Mouse (Mus musculus) ES-Bruce4 (cell line): ENCODE measurements around the gene Slc39a11. TPM values are rescaled to one million over a fixed set of nuclear protein-coding genes. Genes with fewer than 3 reads are reported as not detected.

Experiments
- H3K27ac ChIP-seq: 2 replicates; pipeline ENCODE4 v1.5.1; 2012; ENCODE audit warnings: low read length, inconsistent platforms; ENCODE audit not compliant: insufficient read depth
- H3K27me3 ChIP-seq: 2 replicates; pipeline ENCODE4 v1.6.1; 2012; ENCODE audit warnings: mild to moderate bottlenecking, low read length, inconsistent platforms; ENCODE audit not compliant: control insufficient read depth, poor library complexity, insufficient read depth, severe bottlenecking
- H3K36me3 ChIP-seq: 2 replicates; pipeline ENCODE4 v1.6.1; 2012; ENCODE audit warnings: inconsistent platforms, mild to moderate bottlenecking, low read length, moderate library complexity; ENCODE audit not compliant: control insufficient read depth, poor library complexity, insufficient read depth, severe bottlenecking
- H3K4me1 ChIP-seq: one replicate; pipeline ENCODE4 v1.8.1; 2011; ENCODE audit warnings: low read length; ENCODE audit not compliant: control insufficient read depth, insufficient read depth
- H3K4me3 ChIP-seq: 2 replicates; pipeline ENCODE4 v1.5.1; 2011; ENCODE audit warnings: low read depth, mild to moderate bottlenecking, low read length
- H3K9ac ChIP-seq: 2 replicates; pipeline ENCODE4 v1.6.1; 2012; ENCODE audit warnings: low read depth, mild to moderate bottlenecking, inconsistent platforms; ENCODE audit not compliant: poor library complexity, severe bottlenecking
- H3K9me3 ChIP-seq: replicated peaks from 2 replicates; pipeline ENCODE4 v1.6.1; 2012; ENCODE audit warnings: mild to moderate bottlenecking, low read length, inconsistent platforms; ENCODE audit not compliant: control insufficient read depth, poor library complexity, insufficient read depth, severe bottlenecking
- CTCF ChIP-seq: IDR thresholded peaks from one replicate; pipeline ENCODE4 v1.8.1; 2011; ENCODE audit warnings: low read depth, low read length
- EP300 ChIP-seq: IDR thresholded peaks from 2 replicates; pipeline ENCODE4 v1.6.1; 2011; ENCODE audit warnings: low read depth, low read length; ENCODE audit not compliant: insufficient read depth
- POLR2A ChIP-seq: IDR thresholded peaks from one replicate; pipeline ENCODE4 v1.8.1; 2011; ENCODE audit warnings: low read length; ENCODE audit not compliant: insufficient read depth
- polyA plus RNA-seq: library from polyadenylated mRNA; stranded (reverse); fragments of >200 nt; gene quantifications from 2 replicates; pipeline ENCODE4 v1.2.4, GENCODE M21; 2011; ENCODE audit warnings: low read depth; ENCODE audit not compliant: missing spikeins, insufficient read depth, insufficient read length

Slc39a11 gene
- polyA plus RNA-seq, 1 experiment, result 7.4 TPM

DNA sequence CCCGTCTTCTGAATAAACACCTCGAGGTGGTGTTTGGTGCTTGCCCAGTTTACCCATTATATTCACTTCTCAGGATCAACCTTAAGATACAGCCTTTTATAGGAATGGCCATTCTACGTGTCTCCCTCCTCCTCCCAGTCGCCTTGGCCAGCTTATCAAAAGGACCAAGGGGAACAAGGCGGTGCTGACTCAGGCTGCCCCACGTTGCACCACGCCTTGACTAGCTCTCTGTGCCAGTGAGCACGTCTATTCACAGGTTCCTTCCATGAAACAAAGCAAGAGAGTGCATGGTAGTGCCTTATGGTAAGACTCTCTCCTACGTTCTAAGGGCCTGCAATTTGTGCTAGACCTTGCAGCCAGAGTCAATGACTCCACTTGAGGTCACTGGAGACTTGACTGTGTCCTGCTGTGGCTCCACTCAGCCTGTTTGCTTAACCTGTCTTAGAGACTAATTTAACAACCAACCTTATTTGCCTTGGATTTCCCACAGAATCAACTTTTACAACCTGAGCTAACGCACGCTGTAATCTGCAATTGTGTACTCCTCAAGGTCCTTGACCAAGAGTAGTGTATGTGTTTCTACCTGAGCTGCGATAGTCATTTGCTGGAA, 144.2 kb downstream of the Slc39a11 start:
- H3K9me3 ChIP-seq, result no peaks in the 10 kb centered on the region
- H3K4me3 ChIP-seq, result no peak overlapping the region
- no peaks in the 10 kb centered on the region for H3K27me3 ChIP-seq
- no peak overlapping the region for H3K27ac ChIP-seq
- TF ChIP-seq CTCF (no peak), POLR2A (no peak), EP300 (no peak)
- H3K36me3 ChIP-seq, result no peaks in the 10 kb centered on the region
- H3K9ac ChIP-seq, result no peak overlapping the region
- H3K4me1 ChIP-seq, result no peaks in the 10 kb centered on the region

DNA sequence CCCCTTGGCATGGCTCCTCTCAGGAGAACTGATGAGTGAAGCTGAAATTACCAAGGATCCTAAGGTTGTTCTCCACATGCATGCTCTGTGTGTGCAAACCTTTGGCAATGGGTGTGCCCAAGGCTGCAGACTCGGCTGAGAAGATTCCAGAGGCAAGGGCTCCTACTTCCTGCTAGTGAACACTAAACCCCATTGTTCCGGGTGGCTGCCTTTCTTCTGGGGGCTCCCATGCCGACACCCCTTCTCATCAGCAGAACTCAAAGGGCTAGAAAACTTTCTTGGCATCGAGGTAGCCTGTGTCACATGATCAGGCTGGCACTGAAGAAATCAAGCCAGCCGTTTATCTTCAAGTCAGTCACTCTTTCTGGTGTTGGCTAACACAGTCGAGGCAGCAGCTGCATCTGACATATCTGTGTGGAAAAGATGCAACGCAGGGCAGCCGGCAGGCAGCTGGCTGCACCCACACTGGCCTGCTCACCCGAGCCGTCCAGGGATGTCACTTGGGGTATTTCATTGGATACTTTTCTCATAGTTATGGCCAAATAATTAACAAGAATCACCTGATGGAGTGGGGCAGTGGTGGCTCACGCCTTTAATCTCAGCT, 145.3 kb downstream of the Slc39a11 start:
- no peaks in the 10 kb centered on the region for H3K9me3 ChIP-seq
- H3K36me3 ChIP-seq, result no peaks in the 10 kb centered on the region
- H3K27ac ChIP-seq, result no peak overlapping the region
- TF ChIP-seq EP300 (no peak), POLR2A (no peak), CTCF (no peak)
- H3K4me3 ChIP-seq, result no peak overlapping the region
- no peak overlapping the region for H3K9ac ChIP-seq
- no peaks in the 10 kb centered on the region for H3K4me1 ChIP-seq
- H3K27me3 ChIP-seq, result no peaks in the 10 kb centered on the region

DNA sequence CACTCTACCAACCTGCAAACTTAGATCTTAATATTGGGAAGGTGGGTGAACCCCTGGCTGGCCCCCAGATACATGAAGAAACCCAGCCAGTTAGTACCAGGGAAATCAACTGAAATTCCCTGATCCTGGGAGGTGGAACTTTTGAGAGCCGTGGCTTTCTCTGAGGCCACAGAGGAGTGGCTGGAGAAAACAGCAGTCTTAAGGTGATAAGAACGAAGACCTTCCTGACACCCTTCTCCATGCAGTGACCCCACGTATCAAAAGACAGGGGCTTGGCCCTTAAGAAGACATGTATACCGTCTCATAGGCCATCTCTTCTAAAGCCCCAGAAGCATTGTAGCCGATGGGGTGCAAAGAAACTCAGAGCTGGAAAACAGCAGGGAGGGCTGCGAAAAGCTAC, 146.9 kb downstream of the Slc39a11 start:
- Histone ChIP-seq H3K9ac (no peak overlapping the region), H3K36me3 (no peaks in the 10 kb centered on the region), H3K9me3 (no peaks in the 10 kb centered on the region), H3K27me3 (no peaks in the 10 kb centered on the region), H3K4me3 (no peak overlapping the region), H3K27ac (no peak overlapping the region), H3K4me1 (no peaks in the 10 kb centered on the region)
- TF ChIP-seq POLR2A, result no peak
- TF ChIP-seq CTCF, result no peak
- TF ChIP-seq EP300, result no peak

DNA sequence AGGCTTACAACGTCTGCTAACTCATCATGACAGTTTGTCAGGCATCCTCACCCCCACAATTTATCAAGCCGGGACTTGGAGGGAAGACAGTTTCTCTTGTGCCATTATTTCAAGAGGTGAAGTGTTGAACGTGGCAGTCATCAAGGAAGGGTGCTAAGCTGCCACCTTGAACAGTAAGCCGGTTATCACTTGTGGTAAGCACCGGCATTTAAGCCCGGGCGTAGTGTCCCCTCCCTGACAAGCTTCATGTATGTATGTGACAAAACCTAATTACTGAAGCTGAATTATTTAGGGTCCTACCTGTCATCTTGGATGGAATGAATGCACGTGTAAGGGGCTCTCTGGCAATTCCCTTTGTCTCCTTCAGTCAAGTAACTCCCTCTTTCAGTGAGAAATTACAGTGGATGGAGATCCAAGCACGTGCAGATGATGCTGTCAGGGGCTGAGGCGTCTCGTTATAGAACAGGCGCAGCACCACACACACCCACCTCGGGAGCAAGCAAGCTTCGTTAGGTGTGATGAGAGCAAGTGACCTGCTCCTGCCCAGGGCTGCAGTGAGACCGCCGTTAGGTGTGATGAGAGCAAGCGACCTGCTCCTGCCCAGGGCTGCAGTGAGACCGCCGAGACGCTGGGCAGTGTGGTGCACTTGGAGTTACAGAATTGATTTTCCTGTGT, 149.1 kb downstream of the Slc39a11 start:
- Histone ChIP-seq H3K27me3 (no peaks in the 10 kb centered on the region), H3K27ac (no peak overlapping the region), H3K9ac (no peak overlapping the region), H3K9me3 (no peaks in the 10 kb centered on the region), H3K36me3 (no peaks in the 10 kb centered on the region), H3K4me1 (no peaks in the 10 kb centered on the region), H3K4me3 (no peak overlapping the region)
- TF ChIP-seq CTCF (no peak), POLR2A (no peak), EP300 (no peak)

DNA sequence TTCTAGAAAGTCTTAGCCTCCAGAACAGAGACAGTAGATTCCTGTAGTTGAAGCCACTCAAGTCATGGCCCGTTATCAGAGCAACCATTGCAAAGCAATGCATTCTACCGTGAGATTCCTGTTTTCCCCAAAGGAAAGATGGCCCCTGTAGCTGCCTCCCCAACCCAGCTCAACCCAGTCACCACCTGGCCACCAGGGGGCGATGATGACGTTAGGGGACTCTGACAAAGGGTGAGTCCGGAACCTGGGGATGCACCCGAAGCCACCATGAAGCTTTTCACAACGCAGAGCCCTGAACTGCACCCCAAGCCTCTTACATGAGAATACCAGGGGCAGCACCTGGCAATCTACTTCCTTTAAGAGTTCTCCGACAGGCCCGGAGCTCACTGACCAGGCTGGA, 151.0 kb downstream of the Slc39a11 start:
- H3K27ac ChIP-seq, result no peak overlapping the region
- H3K9me3 ChIP-seq, result no peaks in the 10 kb centered on the region
- no peaks in the 10 kb centered on the region for H3K4me1 ChIP-seq
- no peak overlapping the region for H3K9ac ChIP-seq
- no peaks in the 10 kb centered on the region for H3K36me3 ChIP-seq
- no peaks in the 10 kb centered on the region for H3K27me3 ChIP-seq
- TF ChIP-seq CTCF (peak; percentile 76), POLR2A (no peak)
- H3K4me3 ChIP-seq, result no peak overlapping the region

DNA sequence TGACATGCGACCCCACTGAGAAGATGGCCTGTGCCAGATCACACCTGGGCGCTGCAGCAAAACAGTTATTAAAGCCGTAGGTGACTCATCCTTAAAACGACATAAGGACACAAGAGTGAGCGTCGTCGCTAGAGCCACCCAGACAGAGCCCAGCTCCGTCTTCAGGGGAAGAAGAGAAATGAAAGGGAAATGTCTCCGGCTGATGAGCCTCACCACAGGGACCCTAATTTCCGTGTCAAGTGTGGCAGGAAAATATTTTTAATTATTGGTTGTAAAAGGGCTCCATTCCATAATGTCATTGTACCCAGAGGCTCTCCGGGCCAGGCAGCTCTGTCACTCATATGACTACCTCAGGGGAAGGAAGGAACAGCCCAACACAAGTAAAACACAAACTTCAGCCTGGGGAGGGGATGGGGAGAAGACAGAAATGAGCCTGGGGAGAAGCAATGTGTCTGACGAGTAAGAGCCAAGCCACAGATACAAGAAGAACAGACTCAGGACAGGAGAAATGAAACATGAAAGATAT, 155.8 kb downstream of the Slc39a11 start:
- Histone ChIP-seq H3K27ac (no peak overlapping the region), H3K27me3 (no peaks in the 10 kb centered on the region), H3K4me3 (no peak overlapping the region), H3K9ac (no peak overlapping the region), H3K9me3 (no peaks in the 10 kb centered on the region), H3K36me3 (no peaks in the 10 kb centered on the region), H3K4me1 (no peaks in the 10 kb centered on the region)
- TF ChIP-seq POLR2A (no peak), EP300 (no peak), CTCF (no peak)
